Mouse (Mus musculus) erythroblast, adult 5-6 weeks (primary cell): ENCODE results near the gene Gm20388. TPM values are rescaled to one million over a fixed set of nuclear protein-coding genes. Genes with fewer than 3 reads are reported as not detected.

ENCODE experiments used
- ATAC-seq: replicated peaks from 2 replicates; pipeline ENCODE4 v1.8.0; 2016; ENCODE audit warnings: moderate number of reproducible peaks, mild to moderate bottlenecking, moderate TSS enrichment, inconsistent platforms; ENCODE audit not compliant: poor library complexity, low FRiP score, severe bottlenecking
- total RNA-seq, 2 experiments: library from RNA; stranded (forward) in 1 of 2; stranded (reverse) in 1 of 2; fragments of 150-400 nt in 1 of 2; fragments of 200-764, 138-1000 nt in 1 of 2; gene quantifications; 2 replicates each; pipeline versions ENCODE4 v1.2.3 to v1.2.4; 2015 to 2017; ENCODE audit warnings: low replicate concordance in 2 of 2

Gm20388 gene
- total RNA-seq, 2 experiments from 2014 or later = 2.9 to 7.8 TPM

- ATAC-seq = no peak
Measured at GRCm38 (mm10) chr8:124283644-124284332, 4373.1 kb downstream of the Gm20388 start.

GRCm38 (mm10) chr8:124284333-124284711, 4373.7 kb downstream of the Gm20388 start:
- ATAC-seq = no peak

- ATAC-seq = no peak
Measured at GRCm38 (mm10) chr8:124284984-124285576, 4374.4 kb downstream of the Gm20388 start.

GRCm38 (mm10) chr8:124286461-124287124, 4376.0 kb downstream of the Gm20388 start:
- no peak for ATAC-seq

- ATAC-seq = no peak
Measured at GRCm38 (mm10) chr8:124288215-124288864, 4377.7 kb downstream of the Gm20388 start.

- ATAC-seq = no peak
Measured at GRCm38 (mm10) chr8:124289481-124290050, 4378.9 kb downstream of the Gm20388 start.

- ATAC-seq = no peak
Measured at GRCm38 (mm10) chr8:124290911-124291691, 4380.5 kb downstream of the Gm20388 start.

GRCm38 (mm10) chr8:124291693-124292092, 4381.1 kb downstream of the Gm20388 start:
- no peak for ATAC-seq

GRCm38 (mm10) chr8:124292965-124293364, 4382.3 kb downstream of the Gm20388 start:
- ATAC-seq = no peak

- no peak for ATAC-seq
Measured at GRCm38 (mm10) chr8:124294425-124294824, 4383.8 kb downstream of the Gm20388 start.

- no peak for ATAC-seq
Measured at GRCm38 (mm10) chr8:124294900-124295299, 4384.3 kb downstream of the Gm20388 start.

GRCm38 (mm10) chr8:124295357-124295756, 4384.7 kb downstream of the Gm20388 start:
- no peak for ATAC-seq

GRCm38 (mm10) chr8:124301512-124301911, 4390.9 kb downstream of the Gm20388 start:
- ATAC-seq = no peak

- ATAC-seq = no peak
Measured at GRCm38 (mm10) chr8:124301935-124302555, 4391.4 kb downstream of the Gm20388 start.

- ATAC-seq = no peak
Measured at GRCm38 (mm10) chr8:124303211-124303902, 4392.7 kb downstream of the Gm20388 start.

- no peak for ATAC-seq
Measured at GRCm38 (mm10) chr8:124304141-124304540, 4393.5 kb downstream of the Gm20388 start.

- ATAC-seq = no peak
Measured at GRCm38 (mm10) chr8:124306574-124306973, 4395.9 kb downstream of the Gm20388 start.

GRCm38 (mm10) chr8:124307700-124308099, 4397.1 kb downstream of the Gm20388 start:
- no peak for ATAC-seq
